Mouse (Mus musculus) bone marrow macrophage, adult 2 months (primary cell): ENCODE results near the gene Thegl. TPM values are rescaled to one million over a fixed set of nuclear protein-coding genes. Genes with fewer than 3 reads are reported as not detected.

Experiments used
- H3K27ac ChIP-seq: 2 replicates; pipeline ENCODE4 v1.5.1; 2012; ENCODE audit warnings: low read depth, low read length; ENCODE audit not compliant: insufficient read depth
- H3K4me1 ChIP-seq: 2 replicates; pipeline ENCODE4 v1.6.1; 2012; ENCODE audit warnings: low read length; ENCODE audit not compliant: control insufficient read depth, insufficient read depth
- H3K4me3 ChIP-seq: 2 replicates; pipeline ENCODE4 v1.5.1; 2012; ENCODE audit warnings: mild to moderate bottlenecking, low read length, moderate library complexity; ENCODE audit not compliant: insufficient read depth
- CTCF ChIP-seq: IDR thresholded peaks from 2 replicates; pipeline ENCODE4 v1.5.1; 2012; ENCODE audit warnings: low read depth, mild to moderate bottlenecking, low read length, moderate library complexity
- POLR2A ChIP-seq: IDR thresholded peaks from 2 replicates; pipeline ENCODE4 v1.6.1; 2012; ENCODE audit warnings: mild to moderate bottlenecking, low read depth, low read length, borderline replicate concordance
- polyA plus RNA-seq: library from polyadenylated mRNA; stranded (reverse); fragments of >200 nt; gene quantifications from 2 replicates; pipeline ENCODE4 v1.2.4, GENCODE M21; 2012; ENCODE audit not compliant: missing spikeins, insufficient read depth, insufficient read length

The Thegl gene
- polyA plus RNA-seq, 1 experiment = not detected

DNA sequence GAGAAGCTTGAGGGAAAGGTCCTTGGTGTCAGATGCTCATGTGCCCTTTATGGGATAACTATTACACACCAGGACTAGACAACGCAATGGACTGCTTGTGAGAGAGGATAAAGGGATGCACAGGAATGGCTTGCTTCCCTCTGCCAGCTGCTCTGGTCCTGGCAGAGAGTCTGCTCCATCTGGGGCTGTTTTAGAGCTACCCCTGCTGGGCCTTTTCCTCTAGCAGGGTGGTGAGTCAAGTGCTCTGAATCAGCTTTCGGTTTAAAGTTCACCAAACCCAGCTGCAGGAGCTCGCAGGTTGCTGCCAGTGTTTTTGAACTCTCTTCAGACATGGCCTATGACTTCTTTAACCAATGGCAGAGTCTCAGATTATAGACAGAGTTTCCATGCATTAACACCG is 60.1 kb downstream of the Thegl start:
- Histone ChIP-seq H3K27ac (no peak overlapping the region), H3K4me1 (no peaks in the 10 kb centered on the region), H3K4me3 (no peak overlapping the region)
- TF ChIP-seq POLR2A (no peak), CTCF (no peak)

DNA sequence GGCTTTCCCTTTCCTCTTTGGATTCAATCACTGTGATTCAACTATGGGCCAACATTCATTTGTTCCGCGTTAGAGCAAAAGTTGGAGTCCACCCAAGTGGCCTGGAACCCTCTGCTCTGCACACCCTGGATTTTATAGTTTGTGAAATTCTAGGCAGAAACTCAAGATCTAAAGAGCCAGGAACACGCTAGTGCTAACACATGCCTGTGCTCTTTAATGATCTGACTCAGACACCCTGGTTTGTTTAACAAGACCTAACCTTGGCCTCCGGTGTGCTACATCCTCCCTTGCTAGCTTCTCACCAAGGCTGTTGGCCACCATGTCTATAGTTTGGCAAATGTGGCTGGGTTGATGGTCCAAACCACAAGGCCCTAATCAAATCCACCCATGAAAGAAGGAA is 64.9 kb downstream of the Thegl start:
- no peak overlapping the region for H3K27ac ChIP-seq
- TF ChIP-seq POLR2A (no peak), CTCF (no peak)
- no peaks in the 10 kb centered on the region for H3K4me1 ChIP-seq
- H3K4me3 ChIP-seq = no peak overlapping the region

DNA sequence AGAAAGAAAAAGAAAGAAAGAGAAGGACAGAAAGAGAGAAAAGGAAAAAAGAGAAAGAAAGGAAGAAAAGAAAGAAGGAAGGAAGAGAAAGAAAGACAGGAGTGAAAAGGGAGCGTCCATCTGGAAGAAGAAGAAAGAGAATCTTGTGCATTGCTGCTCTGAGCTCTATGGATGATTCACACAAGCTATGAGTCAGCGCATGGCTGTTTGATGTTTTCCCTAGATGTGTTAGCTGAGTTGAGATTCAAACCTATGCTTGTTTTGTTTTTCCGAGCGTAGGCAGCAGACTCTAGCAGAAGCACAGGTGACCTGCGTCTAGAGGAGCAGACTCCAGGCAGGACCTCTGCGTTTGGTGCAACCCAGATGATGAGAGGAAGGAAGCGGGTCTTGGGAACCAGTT is 66.9 kb downstream of the Thegl start:
- Histone ChIP-seq H3K27ac (no peak overlapping the region), H3K4me3 (no peak overlapping the region), H3K4me1 (no peaks in the 10 kb centered on the region)
- no peak for TF ChIP-seq CTCF
- no peak for TF ChIP-seq POLR2A

DNA sequence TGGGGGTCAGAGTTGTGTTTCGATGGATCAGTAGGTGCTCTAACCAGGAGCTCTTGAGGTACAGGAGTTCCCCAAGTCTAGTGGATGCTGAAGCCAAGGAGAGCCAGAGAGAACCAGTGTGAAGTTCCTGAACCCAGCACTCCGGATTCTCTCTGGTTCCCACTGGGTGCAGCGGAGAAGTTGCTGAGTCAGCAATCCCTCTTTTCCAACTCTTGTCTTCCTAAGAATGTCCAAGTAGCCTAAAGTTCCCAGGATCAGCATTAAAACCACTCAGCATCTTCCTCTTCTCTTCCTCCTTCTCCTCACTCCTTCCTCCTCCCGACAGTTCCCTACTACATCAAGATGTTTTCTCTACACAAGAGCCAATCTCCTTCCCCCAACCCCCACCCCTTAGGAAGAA is 68.6 kb downstream of the Thegl start:
- Histone ChIP-seq H3K4me1 (no peaks in the 10 kb centered on the region), H3K4me3 (no peak overlapping the region), H3K27ac (no peak overlapping the region)
- no peak for TF ChIP-seq POLR2A
- TF ChIP-seq CTCF = no peak

DNA sequence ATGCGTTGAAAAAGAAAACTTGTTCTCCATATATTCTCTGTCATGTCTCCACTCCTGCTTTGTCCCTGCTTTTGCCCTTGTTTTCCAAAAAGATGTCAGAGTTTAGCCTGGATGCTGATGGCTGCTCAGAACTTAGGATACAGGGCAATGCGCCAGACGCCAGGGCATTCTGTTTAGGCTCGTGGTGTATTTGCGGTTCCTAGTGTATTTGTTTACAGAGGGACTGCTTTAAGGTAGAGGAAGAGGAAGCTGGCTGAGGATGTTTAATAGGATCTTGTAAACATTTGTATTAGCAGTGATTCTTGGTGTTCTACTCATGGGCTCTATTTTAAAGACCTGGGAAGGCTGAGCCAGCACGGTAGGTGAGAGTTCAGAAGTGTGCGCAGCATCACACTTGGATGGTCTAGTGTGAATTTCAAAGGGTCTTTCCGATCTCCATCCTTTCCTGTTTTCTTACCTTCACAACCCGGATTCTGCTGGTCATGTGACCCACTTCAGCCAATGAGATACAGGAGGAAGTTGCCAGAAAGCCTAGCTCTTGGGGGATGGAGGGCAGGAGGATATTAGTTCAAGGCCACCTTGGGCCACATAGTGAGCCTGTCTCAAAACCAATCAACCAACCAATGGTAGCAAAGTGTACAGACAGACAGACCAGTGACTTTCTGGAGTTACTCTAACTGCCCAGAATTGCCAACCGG is 70.1 kb downstream of the Thegl start:
- Histone ChIP-seq H3K4me3 (no peak overlapping the region), H3K4me1 (no peaks in the 10 kb centered on the region), H3K27ac (no peak overlapping the region)
- no peak for TF ChIP-seq CTCF
- TF ChIP-seq POLR2A = no peak

DNA sequence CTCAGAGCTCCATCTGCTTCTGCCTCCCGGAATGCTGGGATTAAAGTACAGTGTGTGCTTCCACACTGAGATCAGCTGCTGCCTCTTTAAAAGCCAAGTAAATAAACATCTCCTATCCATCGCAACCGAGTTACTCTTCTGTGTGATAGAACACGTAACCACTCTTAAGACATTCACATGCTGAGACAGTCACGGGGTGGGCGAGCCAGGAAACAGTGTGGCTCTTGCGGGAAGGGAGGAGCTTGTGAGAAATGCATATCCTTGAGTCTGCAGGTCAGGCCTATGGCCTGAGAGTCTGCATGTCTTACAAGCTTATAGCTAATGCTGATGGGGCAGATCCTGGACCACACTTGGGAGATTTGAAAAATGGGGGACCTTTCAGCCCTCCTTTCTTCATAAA is 70.7 kb downstream of the Thegl start:
- TF ChIP-seq POLR2A = no peak
- no peak for TF ChIP-seq CTCF
- no peak overlapping the region for H3K4me3 ChIP-seq
- no peak overlapping the region for H3K27ac ChIP-seq
- no peaks in the 10 kb centered on the region for H3K4me1 ChIP-seq

DNA sequence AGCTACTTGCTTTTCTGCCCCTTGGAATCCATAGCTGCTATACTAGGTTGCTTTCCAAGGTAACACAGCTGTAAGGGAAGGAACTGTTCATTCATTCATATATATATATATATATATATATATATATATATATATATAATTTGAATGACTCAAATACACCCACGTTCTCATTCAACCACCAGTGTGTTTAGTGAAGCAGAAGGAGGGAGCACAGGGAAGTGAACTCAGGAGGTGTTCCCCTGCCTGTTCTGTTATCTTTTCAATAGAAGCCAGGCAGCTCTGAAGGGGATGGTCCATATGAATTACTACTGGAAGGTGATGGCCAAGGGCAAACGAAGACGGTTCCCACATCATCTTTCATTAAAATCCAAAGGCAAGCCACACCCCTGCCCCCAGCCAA is 71.3 kb downstream of the Thegl start:
- Histone ChIP-seq H3K4me1 (no peaks in the 10 kb centered on the region), H3K4me3 (no peak overlapping the region), H3K27ac (no peak overlapping the region)
- TF ChIP-seq CTCF (no peak), POLR2A (no peak)

DNA sequence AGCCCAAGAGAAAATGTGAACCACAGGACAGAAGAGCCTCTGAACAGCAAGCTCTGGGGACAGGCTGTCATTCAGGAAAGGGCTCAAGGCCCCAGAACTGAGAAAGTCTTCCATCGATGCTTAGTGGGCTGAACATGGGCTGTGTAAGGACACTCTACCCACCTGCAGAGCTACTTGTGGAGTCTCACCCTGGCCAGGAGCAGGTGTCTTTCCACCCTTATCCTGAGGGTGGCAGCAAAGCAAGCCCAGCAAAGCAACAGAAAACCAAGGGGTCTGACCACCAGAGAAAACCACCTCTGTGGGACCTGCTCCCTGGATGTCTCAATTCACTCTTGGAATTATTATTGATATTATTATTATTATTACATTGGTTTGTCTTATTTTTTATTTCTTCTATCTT is 73.5 kb downstream of the Thegl start:
- no peak overlapping the region for H3K27ac ChIP-seq
- no peak overlapping the region for H3K4me3 ChIP-seq
- 0 out of 2 replicates have a peak, but pooled peaks cover 2% of the 10 kb centered on the region for H3K4me1 ChIP-seq
- TF ChIP-seq CTCF (peak; percentile 31; the same call in 1 of the 2 replicates), POLR2A (no peak)

DNA sequence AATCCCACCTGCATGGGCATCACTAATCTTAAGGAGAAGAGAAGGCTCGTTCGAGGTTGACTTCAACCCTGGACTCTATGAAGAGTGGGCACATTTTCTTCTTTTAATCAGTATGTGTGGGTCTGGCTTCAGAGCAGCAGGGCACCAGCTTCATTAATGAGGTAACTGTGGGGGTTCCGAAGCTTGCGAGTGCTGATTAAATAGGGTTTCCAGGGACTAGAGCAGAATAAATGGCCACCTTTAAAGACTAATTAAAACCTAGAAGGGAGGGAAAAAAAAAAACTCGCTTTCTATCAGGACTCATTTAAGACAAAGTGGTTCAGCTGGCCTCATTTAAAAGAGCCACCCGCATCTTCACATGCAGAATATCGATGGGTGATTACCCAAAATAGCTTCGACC is 74.1 kb downstream of the Thegl start:
- TF ChIP-seq POLR2A = no peak
- no peak for TF ChIP-seq CTCF
- H3K4me1 ChIP-seq = 0 out of 2 replicates have a peak, but pooled peaks cover 2% of the 10 kb centered on the region
- no peak overlapping the region for H3K27ac ChIP-seq
- no peak overlapping the region for H3K4me3 ChIP-seq

DNA sequence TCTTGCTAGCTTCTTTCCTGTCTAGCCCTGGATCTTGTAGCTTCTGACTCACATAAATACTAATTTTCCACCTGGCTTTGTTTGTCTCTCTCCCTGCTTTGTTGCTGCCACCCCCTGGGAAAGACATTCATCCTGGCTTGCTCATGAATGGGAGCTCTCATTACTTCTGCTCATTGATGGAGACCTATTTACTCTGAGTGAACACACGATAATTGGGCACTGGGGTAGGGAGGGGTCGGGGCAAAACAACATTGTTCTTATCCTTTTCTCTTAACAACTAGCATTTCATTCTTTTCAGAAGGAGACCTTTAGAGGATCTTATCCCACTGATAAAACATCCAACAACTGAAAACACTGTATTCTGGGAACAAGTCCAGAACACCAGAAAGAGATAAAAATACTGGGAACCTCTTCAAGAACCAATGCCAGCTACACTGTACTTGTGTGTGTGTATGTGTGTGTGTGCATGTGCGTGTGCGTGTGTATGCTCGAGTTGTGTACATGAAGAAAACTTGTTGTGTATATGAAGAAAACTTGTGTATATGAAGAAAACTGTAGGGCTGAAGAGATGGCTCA is 74.8 kb downstream of the Thegl start:
- Histone ChIP-seq H3K4me1 (0 out of 2 replicates have a peak, but pooled peaks cover 2% of the 10 kb centered on the region), H3K27ac (no peak overlapping the region), H3K4me3 (no peak overlapping the region)
- no peak for TF ChIP-seq CTCF
- TF ChIP-seq POLR2A = no peak
